Mouse (Mus musculus): ENCODE measurements around the gene 2210016L21Rik.

The 2210016L21Rik gene

DNA sequence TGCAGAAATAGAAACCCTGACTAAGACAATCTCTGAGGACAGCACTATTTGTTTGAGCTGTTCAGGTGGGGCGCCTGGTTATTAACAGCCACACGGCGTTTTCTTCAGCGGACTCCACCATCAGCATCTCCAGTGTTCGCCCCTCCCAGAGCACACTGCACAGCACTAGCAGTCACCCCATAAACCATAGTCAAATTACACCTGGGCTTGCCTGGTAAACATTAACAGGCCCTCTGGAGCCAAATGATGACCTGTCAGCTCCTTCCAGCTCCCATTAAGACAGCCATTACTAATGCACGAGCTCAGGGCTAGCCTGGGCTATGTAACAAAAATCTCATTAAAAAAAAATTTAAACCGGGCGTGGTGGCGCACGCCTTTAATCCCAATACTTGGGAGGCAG, 3.1 kb downstream of the 2210016L21Rik start:
- DNase-seq: no peak

DNA sequence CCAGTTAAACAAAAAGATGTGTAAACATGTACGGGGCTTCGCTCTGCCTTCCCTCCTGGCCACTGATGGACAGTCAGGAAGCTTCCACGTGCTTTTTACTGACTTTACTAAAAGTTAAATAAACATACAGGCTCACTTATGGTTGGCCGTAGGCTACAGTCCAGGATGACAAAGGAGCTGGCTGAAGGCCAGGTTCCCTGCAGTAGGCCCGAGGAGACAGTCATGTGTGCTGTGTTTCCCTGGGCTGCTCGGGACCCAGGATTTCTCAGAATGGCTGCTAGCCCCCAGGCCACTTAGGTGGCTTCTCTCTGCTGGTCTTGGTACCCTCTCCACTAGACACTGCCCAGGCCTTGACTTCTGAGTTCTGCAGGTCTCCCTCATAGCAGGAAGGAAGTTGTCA, 6.9 kb downstream of the 2210016L21Rik start:
- peak; percentile 18 for DNase-seq

DNA sequence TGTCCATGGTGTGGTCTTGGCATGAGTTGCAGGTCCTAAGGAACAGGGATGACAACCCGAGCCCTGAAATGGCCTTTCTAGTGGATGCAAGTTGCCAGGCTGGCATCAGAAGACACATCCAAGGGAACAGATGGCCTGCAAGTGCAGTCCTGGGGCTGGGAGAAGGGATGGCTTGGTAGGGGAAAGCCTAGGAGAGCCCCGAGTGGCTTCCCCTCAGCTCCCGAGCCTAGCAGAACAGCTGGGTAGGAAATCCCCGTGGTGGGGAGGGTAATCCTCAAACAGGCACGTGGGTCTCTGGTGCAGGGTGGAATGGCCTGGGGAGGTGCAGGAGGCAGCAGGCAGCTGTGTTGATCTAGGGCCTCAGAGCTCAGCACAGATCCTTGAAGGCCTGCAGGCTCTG, 7.4 kb downstream of the 2210016L21Rik start:
- DNase-seq: no peak

DNA sequence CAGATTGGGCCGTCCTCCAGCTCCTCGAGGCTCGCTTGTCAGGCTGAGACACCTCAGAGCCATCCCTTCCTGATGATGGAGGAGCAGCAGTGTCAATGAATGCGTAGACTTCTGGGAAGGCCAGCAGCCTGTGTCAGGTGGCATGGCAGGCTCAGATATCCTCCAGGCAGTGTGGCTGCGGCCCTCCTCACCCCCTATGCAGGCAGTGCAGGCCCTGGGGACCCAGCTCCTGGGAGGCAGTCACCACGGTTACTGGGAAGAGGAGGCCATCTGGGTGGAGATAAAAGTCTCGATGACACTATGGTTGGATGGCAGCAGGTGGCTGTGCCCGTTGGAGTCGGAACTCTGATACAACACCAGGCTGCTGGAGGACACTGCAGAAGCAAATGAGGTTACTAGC, 7.9 kb downstream of the 2210016L21Rik start:
- DNase-seq: no peak

DNA sequence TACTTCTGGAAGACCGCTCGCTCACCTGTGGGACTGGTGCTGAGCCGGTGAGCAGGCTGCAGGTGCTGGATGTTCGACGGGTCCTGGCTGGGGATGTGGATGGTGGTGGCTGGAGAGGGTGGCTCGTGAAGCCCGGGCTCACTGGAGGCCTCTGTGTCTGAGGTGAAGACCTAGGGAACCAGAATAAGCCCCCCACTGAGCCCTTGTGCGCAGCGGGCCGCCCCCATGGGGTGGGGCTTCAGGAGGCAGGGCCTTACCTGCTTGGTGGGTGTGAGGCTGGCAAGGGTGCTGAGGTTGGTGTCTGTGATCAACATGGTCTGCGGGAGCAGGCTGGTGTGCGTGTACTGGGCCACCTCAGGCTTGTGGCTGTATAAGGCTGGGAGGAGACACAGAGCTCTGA, 8.7 kb downstream of the 2210016L21Rik start:
- no peak for DNase-seq

DNA sequence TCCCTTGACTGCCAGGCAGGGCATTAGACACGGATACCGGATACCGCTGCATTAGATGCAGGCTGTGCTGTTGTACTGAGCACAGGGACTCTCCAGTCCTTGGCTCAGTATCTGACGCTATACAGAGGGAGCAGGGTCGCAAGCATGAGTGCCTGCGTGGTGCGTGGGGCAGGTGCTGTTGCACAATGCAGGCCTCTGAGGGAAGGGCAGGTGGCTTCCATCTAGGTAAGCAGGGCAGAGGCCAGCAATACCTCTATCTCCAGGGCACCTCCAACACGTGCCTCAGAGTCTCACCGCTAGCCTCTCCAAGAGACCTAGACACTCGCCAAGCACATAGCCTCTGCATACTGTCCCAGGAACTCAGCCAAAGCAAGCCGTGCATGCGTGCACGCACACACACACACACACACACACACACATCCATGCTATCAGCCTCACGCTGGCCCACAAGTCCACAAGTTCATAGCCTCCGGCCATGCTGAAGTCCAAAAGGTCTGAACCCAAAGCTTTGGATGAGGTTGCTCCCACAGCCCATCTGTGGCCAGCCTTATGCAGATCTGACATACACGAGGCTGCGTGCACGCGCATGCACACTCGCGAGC, 9.4 kb downstream of the 2210016L21Rik start:
- DNase-seq: no peak

DNA sequence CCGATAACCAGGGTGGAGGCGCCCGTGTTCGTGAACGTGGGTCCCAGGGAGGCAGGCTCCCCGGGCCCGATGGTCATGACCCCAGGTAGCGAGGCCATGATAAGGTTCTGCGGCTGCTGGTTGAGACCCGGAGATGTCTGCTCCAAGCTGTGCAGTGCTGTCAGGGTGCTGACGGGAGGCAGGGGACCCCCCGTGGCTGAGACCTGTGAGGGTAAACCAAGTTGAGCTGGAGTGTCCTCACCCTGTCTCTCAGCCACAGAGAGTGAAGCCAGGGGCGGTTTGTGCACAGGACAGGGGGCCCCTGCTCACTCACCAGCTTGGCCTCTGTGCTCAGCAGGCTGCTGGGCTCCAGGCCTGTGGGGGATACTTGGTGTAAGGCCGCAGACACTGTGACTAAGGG, 11.4 kb downstream of the 2210016L21Rik start:
- DNase-seq: no peak

DNA sequence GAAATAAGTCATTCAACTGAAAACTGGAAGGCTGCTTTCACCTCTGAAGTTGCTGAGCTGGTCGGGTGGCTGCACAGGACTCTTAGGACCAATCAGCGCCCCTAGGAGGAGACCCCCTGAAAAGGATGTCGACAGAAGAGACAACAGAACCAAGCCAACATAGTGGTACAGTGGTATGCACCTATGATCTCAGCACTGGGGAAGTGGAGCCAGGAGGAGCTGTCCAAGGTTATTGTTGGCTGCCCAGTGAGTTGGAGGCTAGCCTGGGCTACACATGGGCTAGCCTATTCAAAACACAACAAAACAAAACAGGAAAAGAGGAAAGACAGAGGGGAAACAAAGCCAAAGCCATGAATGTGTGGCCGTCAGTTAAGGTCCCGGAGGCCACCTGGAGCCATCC, 16.1 kb downstream of the 2210016L21Rik start:
- no peak for DNase-seq

DNA sequence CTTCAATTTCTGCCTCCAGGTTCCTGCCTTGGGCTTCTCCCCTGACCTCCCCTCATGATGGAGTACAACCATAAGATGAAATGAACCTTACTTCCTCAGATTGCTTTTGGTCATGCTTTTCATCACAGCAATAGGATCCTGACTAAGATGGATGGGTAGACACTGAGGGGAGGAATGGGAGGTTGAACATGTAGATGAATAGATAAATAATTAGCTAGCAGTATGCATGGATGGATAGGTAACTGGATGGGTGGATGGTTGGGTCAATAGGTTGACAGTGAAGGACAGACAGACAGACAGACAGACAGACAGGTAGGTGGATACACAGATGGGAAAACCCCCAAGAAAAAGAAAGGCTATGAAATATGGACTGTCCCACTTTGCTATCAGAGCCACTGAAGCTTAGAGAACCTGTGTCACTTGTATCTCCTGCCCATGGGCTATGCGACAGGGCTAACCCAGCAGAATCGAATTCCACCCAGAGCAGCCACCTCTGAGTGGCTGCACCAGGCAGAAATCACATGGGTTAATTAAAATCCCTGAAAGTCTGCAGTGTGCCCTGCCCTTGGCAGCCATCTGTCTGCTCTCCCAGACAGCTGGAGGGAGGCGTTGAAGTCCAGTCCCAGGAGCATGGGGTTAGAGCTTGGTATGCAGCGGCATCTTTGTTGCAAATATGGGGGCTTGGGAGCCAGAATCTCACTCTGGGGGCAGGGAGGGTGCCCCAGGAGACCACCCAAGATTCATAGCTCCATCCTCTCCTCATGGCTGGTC, 19.8 kb downstream of the 2210016L21Rik start:
- DNase-seq: no peak

DNA sequence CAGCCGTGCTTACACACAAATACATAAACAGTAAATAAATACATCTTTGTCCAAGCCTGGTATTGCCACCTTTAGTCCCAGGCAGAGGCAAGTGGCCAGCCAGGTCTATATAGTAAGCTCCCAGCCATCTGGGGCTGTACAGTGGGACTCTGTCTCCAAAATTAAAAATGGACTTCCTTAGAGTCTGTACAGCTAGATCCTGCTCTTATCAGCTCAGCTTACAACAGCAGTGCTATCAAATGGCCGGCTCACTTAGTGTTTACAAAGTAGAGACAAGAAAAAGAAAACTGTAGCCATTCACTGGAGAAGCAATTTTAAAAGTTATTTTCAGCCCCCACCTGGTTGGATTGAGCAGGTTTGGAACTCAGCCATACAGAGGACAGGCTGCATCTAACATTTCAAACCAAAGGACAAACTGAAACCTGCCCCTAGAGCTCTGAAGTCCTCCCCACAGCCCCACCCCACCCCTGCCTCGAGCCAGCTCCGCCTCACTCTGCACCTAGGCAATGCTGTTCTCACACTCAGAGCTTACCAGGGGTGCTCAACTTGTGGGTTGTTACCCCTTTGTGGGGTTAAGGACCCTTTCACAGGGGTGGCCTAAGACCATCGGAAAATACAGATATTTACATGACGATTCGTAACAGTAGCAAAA, 22.5 kb downstream of the 2210016L21Rik start:
- no peak for DNase-seq

DNA sequence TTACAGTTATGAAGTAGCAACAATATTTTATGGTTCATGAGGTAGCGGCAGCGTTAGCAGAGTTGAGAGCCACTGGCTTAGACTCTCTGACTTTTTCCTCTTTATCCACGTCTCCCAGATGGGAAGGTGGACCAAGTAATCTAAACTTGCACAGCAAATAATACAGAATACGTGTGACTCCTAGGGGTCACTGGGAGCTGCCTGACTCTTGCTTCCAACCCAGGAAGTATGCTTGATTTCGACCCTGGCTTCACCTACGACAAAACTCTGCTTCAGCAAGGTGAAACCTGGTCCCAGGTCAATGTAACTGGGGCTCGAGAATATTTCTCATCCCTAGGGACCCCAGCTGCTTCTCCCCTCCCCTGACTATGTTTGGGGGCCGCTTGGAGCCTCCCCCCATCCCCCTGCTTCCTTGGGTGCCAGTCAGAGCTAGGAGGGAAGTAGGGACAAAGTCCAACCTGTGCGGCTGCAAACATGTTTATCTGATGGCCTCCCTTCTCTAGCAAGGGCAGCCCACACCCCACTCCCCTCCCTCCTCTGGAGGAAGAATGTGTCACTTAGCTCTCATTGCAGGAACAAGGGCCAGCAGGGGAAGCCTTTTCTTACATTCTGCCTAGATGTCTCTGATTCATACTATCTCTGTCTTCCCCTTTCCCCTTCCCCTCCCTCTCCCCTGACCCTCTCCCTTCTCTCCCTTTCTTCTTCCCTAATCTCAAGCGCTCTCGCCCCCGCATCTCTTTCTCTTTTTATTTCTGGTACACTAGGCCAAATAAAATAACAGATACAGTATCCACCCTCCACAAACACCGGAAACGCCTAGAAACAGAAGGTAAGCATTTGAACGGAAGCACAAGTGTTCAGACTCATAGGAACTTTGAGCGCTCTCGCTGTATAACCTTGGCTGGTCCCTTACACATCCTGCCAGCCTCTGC, 23.3 kb downstream of the 2210016L21Rik start:
- DNase-seq: no peak

DNA sequence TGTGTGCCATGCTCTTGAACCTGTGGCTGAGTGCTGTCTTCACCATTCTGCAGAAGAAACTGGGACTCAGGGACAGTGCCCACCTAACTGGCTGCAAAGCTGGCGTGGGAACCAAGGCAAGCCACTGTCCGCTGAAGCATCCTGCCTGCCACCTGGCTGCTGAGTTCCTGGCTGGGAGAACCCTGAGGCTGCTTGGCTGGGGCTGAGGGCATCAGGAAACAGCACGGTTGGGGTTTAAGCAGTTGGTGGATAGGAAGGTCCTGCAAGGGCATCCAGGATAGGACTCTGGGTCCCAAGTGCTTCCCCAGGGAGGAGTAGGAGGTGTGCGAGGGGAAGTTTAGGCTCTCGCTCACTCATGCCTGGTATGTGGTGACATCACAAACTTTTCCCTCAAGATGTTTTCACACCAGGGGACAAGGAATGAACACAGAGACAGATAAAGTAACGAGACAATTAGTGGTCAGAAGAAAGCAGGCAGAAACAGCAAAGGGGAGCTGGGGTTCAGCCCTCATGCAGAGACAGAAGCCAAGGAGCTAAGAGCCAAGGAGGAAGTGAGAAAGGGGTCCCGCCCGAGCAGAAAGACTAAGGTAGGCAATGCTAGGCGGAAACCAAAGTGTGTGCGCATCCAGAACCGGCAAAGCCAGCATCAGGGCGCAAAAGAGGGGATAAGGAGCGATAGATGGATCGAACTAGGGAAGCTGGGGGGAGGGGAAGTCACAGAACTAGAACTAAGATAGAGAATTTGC, 25.7 kb downstream of the 2210016L21Rik start:
- DNase-seq: no peak

DNA sequence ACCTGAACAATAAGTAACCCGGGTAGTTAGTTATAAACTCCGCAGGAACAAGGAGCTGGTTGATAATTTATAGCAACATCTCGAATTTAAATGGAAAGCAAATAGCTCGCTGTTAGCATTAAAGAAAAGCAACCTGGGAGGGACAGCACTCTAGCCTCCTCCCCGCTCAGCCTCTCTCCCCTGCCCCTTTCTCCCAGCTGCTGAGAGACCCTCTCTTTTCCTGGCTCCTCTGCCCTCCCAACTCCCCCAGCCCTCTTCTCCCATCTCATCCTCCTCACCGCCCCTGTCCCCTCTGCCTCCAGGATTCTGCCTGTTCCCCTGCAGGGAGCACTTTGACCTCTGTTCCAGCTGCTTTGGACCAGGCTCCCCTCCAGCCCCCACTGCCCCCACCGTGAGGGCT, 26.7 kb downstream of the 2210016L21Rik start:
- DNase-seq: no peak

DNA sequence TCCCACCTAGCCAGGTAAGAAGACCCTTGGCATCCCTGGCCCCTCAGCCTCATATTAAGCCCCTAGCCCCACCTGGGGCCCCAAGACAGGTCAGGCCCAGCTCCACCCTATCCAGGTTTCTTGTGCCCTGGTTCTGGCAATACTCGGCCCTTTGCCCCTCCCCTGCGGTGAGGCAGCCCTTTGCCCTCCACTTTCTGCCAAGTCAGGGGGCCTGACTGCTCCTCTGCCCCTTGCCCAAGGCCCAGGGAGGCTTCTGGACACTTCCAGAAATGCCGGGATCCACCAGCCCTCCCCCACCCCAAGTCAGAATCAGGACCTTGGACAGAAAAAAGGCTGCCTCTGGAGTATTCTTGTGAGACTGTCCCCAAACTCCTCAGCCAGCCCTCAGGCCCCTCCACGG, 27.1 kb downstream of the 2210016L21Rik start:
- no peak for DNase-seq

DNA sequence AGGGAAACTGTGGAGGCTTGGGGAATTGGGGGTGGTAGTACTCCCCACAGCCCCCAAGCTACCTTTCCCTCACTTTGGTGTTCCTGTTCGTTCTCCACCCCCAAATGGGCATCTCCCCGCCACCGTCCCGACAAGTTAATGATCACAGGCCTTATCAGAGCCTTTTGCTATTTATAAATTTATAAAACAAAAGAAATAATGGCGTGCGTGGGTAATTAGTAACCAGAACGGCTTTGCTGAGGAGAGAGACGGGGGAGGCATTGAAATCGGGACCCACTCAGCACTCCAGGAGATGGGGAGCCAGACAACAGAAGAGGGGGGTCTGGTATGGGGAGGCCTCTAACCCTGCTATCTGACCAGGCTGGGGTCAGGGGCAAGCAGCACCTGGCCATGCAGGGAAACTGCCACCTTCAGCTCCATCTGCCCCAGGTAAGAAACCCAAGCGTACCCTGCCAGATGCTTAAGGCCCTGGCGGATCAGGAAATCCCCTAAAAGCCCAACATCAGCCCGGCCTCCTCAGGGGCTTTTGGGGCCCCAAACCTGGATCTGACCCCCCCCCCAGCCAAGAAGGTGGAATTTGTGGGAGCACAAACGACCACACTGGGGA, 27.8 kb downstream of the 2210016L21Rik start:
- no peak for DNase-seq

DNA sequence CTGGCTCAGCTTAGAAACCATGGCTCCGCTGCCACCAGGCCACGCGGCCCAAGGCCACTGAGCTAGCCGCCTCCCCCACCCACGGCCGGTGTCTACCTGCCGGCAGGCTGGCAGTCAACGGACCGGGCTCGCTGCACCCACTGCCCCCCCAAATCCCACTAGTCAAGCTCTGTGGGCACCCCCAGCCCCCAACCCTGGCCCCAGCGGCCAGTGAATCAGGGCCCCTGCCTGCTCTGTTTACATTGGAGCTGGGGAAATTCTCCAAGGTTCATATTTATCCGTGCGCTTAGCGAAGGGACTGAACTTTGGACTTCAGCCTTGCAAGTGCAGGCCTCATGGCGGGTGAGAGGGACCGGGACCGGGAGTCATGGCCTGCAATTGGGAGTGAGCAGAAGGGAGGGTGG, 28.9 kb downstream of the 2210016L21Rik start, which contains the start of gene Hnf1a:
Gene Hnf1a, minus strand, starts transcription at position 271 of the 404 bp plus-strand sequence.
- DNase-seq: no peak

DNA sequence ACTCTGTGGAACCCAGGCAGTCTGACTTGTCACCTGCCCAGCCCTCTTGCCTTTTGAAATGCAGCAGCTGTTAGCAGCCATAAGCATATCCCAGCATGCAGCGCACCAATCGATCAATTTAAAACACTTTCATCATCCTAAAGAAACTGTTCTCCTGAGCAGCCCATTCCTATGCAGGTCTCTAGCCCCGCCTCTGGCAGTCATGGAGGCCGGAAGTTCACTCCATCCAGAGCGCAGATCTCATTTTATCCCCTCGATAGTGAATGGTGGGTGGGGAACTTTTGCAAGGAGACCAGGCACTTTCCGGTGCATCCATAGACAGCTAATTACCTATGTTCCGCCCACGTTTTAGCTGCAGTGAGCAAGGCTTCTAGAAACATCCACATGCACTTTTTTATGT, 30.2 kb downstream of the 2210016L21Rik start:
- DNase-seq: no peak

DNA sequence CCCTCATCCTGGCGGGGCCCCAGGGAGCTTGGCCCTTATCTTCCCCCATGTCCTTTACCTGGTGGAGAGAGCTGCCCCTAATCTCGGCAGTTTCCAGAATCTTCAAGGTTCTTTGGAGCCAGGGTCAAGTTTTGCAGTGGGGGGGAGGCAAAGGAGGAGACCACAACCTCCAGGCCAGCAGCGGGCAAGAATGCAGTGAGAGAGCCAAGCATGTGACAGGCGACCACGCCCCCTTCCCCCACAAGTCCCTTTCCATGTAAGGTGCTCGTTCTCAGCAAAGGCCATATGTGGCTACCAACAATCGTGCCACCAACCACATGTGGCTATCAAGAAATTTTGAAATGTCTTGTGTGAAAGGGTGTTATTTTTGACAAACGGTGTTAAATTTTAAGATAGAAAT, 31.2 kb downstream of the 2210016L21Rik start:
- DNase-seq: no peak

DNA sequence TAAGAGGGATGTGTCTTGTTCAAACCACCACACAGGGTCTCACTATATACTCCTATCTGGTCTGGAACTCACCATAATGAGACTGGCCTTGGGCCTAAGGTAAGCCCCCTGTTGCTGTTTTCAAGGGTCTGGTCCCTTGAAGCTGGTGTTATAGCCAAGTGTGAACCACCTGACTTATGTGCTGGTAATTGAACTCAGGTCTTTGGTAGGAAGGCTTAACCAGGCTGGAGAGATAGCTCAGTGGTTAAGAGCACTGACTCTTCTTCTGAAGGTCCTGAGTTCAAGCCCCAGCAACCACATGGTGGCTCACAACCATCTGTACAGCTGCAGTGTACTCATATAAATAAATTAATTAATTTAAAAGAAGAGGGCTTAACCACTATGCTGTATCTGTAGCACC, 35.0 kb downstream of the 2210016L21Rik start:
- DNase-seq: no peak

DNA sequence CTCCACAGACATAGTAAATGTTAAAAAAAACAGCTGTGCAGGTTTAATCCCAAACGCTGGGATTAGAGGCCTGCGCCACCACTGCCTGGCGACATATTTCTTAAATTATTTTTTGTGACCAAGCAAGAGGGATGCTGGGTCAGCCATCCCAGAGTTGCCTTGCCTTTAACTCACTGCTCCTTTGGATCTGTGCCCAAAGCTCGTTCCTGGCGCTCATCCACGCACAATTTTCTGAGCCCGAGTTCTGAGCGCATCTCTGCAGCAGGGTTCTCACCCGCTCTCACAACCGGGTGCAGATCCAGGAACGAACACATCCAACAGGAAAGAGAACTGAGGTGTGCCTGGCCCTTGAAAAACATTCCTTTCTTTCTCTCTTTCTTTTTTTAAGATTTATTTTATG, 36.5 kb downstream of the 2210016L21Rik start:
- DNase-seq: no peak

DNA sequence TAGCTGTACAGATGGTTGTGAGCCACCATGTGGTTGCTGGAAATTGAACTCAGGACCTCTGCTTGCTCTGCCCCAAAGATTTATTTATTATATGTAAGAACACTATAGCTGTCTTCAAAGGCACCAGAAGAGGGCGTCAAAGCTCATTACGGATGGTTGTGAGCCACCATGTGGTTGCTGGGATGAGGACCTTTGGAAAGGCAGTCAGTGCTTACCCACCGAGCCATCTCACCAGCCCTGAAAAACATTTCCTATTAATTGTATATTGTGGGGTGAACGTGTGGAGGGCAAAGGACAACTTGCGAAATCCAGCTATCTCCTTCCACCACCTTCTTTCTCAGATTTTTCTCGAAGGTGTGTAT, 36.9 kb downstream of the 2210016L21Rik start:
- DNase-seq: no peak
